Mouse (Mus musculus) right cerebral cortex, postnatal 10 days (tissue): Measurements from ENCODE around the gene Gm3417.
"Not testable (repeated sequence)": the region's sequence is repeated elsewhere in the genome, so short reads cannot be mapped to it uniquely, and the experiment has no call there.

ENCODE experiments used
- DNase-seq, 2 experiments: peaks; one replicate each; pipeline ENCODE4 v3.0.0; 2021; ENCODE audit warnings: low spot score in 2 of 2

The Gm3417 gene

GRCm38 (mm10) chr17:14958686-14959327 is 19.8 kb downstream of the Gm3417 start:
- no peak for DNase-seq

GRCm38 (mm10) chr17:14953452-14953851 is 25.1 kb downstream of the Gm3417 start:
- DNase-seq, result no peak

GRCm38 (mm10) chr17:14949161-14949827 is 29.3 kb downstream of the Gm3417 start:
- DNase-seq, result no peak

- DNase-seq, result no peak
Observed at GRCm38 (mm10) chr17:14944551-14944950, 34.0 kb downstream of the Gm3417 start.

- DNase-seq, result peak in 1 of 2 experiments; percentile 61
Observed at GRCm38 (mm10) chr17:14943729-14944059, 34.9 kb downstream of the Gm3417 start.

GRCm38 (mm10) chr17:14943009-14943728 is 35.4 kb downstream of the Gm3417 start, which contains the start of the genes Wdr27 and 1600012H06Rik:
Gene Wdr27 (minus strand): TSS chr17:14943158.
Gene 1600012H06Rik (plus strand): TSS chr17:14943184.
- DNase-seq, result peak; percentile 99 to 100

GRCm38 (mm10) chr17:14942181-14942580 is 36.4 kb downstream of the Gm3417 start:
- not testable (repeated sequence) for DNase-seq

- DNase-seq, result no peak
Observed at GRCm38 (mm10) chr17:14935841-14936605, 42.6 kb downstream of the Gm3417 start.

- DNase-seq, result not testable (repeated sequence)
Observed at GRCm38 (mm10) chr17:14935280-14935679, 43.3 kb downstream of the Gm3417 start.

GRCm38 (mm10) chr17:14931469-14931868 is 47.1 kb downstream of the Gm3417 start:
- no peak for DNase-seq

GRCm38 (mm10) chr17:14930697-14931096 is 47.9 kb downstream of the Gm3417 start:
- no peak for DNase-seq

- no peak for DNase-seq
Observed at GRCm38 (mm10) chr17:14928631-14929030, 50.0 kb downstream of the Gm3417 start.

- no peak for DNase-seq
Observed at GRCm38 (mm10) chr17:14927644-14928218, 50.9 kb downstream of the Gm3417 start.

- DNase-seq, result no peak
Observed at GRCm38 (mm10) chr17:14921582-14921981, 57.0 kb downstream of the Gm3417 start.

GRCm38 (mm10) chr17:14917866-14918265 is 60.7 kb downstream of the Gm3417 start:
- DNase-seq, result no peak

- no peak for DNase-seq
Observed at GRCm38 (mm10) chr17:14914401-14914800, 64.2 kb downstream of the Gm3417 start.
